Mouse (Mus musculus) stomach, postnatal 0 days (tissue): ENCODE measurements around the gene Gm49342.

Source experiments
- CTCF ChIP-seq: IDR thresholded peaks from 2 replicates; pipeline ENCODE4 v1.5.1; 2016; ENCODE audit warnings: antibody characterized with exemption, low read depth, mild to moderate bottlenecking, moderate library complexity
- EP300 ChIP-seq: optimal IDR thresholded peaks from 2 replicates; pipeline ENCODE3; 2016; ENCODE audit warnings: antibody characterized with exemption

DNA sequence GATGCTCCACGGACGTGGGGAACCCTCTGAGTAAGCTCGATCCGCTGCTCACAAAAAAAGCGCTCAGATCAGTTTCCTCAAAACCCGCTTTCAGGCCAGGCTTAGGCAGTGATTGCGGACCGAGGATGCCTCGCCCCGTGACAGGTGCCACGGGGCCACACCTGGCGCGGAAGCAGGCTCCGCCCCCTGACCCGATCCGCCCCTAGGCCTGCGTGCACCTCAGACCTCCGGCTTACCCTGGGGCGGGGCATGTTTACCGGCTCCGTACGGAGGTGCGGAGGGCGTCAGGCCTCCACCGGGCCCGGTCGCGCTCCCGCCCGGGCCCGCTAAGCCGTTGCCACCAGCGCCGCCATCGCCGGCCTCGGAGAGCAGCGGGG is 14.0 kb upstream of the Gm49342 start:
- no peak for TF ChIP-seq CTCF
- TF ChIP-seq EP300 = no peak
